In genomic region chr17:57311801-57312200, GRCm38 (mm10) we compare ENCODE assay signal across 16 mouse cellular contexts. TPM values are rescaled to one million over a fixed set of nuclear protein-coding genes. Genes with fewer than 3 reads are reported as not detected.
DNase-seq lines count a peak whose midpoint lies in the region; ATAC-seq and TF ChIP-seq lines count a peak whose summit lies in the region.
"Had no signal": no experiment of that assay in that cellular context is flagged by ENCODE, and none has a peak within 500 bp of the region (broad histone marks: within the 10 kb centered on the region; RNA-seq: fewer than 3 reads in every experiment).

No protein-coding gene starts in this region.

- no peak for TF ChIP-seq CTCF in kidney, postnatal 0 days (IDR thresholded peaks at IDR 0.05; ENCODE audit: low read depth)

- no peak overlapping the region for H3K27ac ChIP-seq in kidney, postnatal 0 days
- H3K27ac ChIP-seq in hindbrain, embryonic 16.5 days (ENCODE audit: low read depth, low read length), result no peak overlapping the region
- H3K27ac ChIP-seq in forebrain, embryonic 16.5 days (ENCODE audit: low read length), result no peak overlapping the region
- H3K27ac ChIP-seq: liver, embryonic 15.5 days had no signal

- H3K36me3 ChIP-seq in kidney, postnatal 0 days (ENCODE audit: insufficient read depth, low read length), result no peaks in the 10 kb centered on the region
- H3K36me3 ChIP-seq in hindbrain, embryonic 16.5 days (ENCODE audit: control insufficient read depth, insufficient read depth, low read length), result no peaks in the 10 kb centered on the region
- H3K36me3 ChIP-seq in forebrain, embryonic 16.5 days (ENCODE audit: control insufficient read depth, insufficient read depth), result no peaks in the 10 kb centered on the region

- ATAC-seq in kidney, postnatal 0 days (replicated peaks; ENCODE audit: low FRiP score, low read depth), result 0 out of 2 replicates have a peak, but pooled peaks have one; percentile 25
- ATAC-seq in CD4-positive, CD25-positive, alpha-beta regulatory T cell, adult 4 months, result peak; percentile 39
- ATAC-seq in megakaryocyte-erythroid progenitor cell, adult 5-6 weeks (replicated peaks; ENCODE audit: low FRiP score, low TSS enrichment, poor library complexity, severe bottlenecking), result peak; percentile 56
- ATAC-seq in hindbrain, embryonic 16.5 days, result no peak
- ATAC-seq in forebrain, embryonic 16.5 days, result no peak

- no peaks in the 10 kb centered on the region for H3K9me3 ChIP-seq in kidney, postnatal 0 days (replicated peaks; ENCODE audit: low read length)
- no peaks in the 10 kb centered on the region for H3K9me3 ChIP-seq in hindbrain, embryonic 16.5 days (ENCODE audit: control insufficient read depth, low read length)
- H3K9me3 ChIP-seq in forebrain, embryonic 16.5 days (ENCODE audit: control insufficient read depth, low read length), result no peaks in the 10 kb centered on the region
- H3K9me3 ChIP-seq: liver, embryonic 15.5 days had no signal

- H3K4me3 ChIP-seq in kidney, postnatal 0 days (replicated peaks; ENCODE audit: low read depth, low read length), result no peak overlapping the region
- H3K4me3 ChIP-seq in hindbrain, embryonic 16.5 days (ENCODE audit: low read length), result no peak overlapping the region
- H3K4me3 ChIP-seq in forebrain, embryonic 16.5 days (replicated peaks; ENCODE audit: low read length), result no peak overlapping the region
- H3K4me3 ChIP-seq: liver, embryonic 15.5 days; myocyte had no signal

- H3K4me2 ChIP-seq in kidney, postnatal 0 days (ENCODE audit: low read length), result no peak overlapping the region
- no peak overlapping the region for H3K4me2 ChIP-seq in hindbrain, embryonic 16.5 days (ENCODE audit: low read length)
- no peak overlapping the region for H3K4me2 ChIP-seq in forebrain, embryonic 16.5 days (ENCODE audit: low read length)
- H3K4me2 ChIP-seq: liver, embryonic 15.5 days; midbrain, embryonic 11.5 days had no signal

- no peaks in the 10 kb centered on the region for H3K27me3 ChIP-seq in kidney, postnatal 0 days (ENCODE audit: insufficient read depth, low read length)
- H3K27me3 ChIP-seq in hindbrain, embryonic 16.5 days (replicated peaks; ENCODE audit: control insufficient read depth, insufficient read depth, low read length), result no peaks in the 10 kb centered on the region
- no peaks in the 10 kb centered on the region for H3K27me3 ChIP-seq in forebrain, embryonic 16.5 days (replicated peaks; ENCODE audit: control insufficient read depth, insufficient read depth, low read length)
- H3K27me3 ChIP-seq: liver, embryonic 15.5 days had no signal

- WGBS in kidney, postnatal 0 days, result 30% methylated on average over 13 of the region's 13 CpGs
- 39% methylated on average over 13 of the region's 13 CpGs for WGBS in hindbrain, embryonic 16.5 days
- 43% methylated on average over 13 of the region's 13 CpGs for WGBS in forebrain, embryonic 16.5 days

- DNase-seq in kidney, postnatal 0 days (ENCODE audit: low spot score), result no peak
- no peak for DNase-seq in kidney, postnatal 4 days
- DNase-seq in WW6 (ENCODE audit: low read depth, low spot score), result peak; percentile 48
- DNase-seq in gastrocnemius, postnatal 10 days, result no peak
- DNase-seq: adrenal gland, adult 2 months; cerebellum, adult 2 months; heart, adult 18-20 months; heart, postnatal 10 days; kidney, postnatal 14 days had no signal

- H3K9ac ChIP-seq in kidney, postnatal 0 days (ENCODE audit: low read depth, low read length), result no peak overlapping the region
- H3K9ac ChIP-seq in hindbrain, embryonic 16.5 days (ENCODE audit: low read depth, low read length), result no peak overlapping the region
- H3K9ac ChIP-seq in forebrain, embryonic 16.5 days (replicated peaks; ENCODE audit: low read depth, low read length), result no peak overlapping the region
- H3K9ac ChIP-seq: liver, embryonic 15.5 days had no signal

- no peaks in the 10 kb centered on the region for H3K4me1 ChIP-seq in kidney, postnatal 0 days (replicated peaks; ENCODE audit: insufficient read depth, low read length)
- no peaks in the 10 kb centered on the region for H3K4me1 ChIP-seq in hindbrain, embryonic 16.5 days (ENCODE audit: control insufficient read depth, insufficient read depth, low read depth, low read length)
- no peaks in the 10 kb centered on the region for H3K4me1 ChIP-seq in forebrain, embryonic 16.5 days (replicated peaks; ENCODE audit: control insufficient read depth, insufficient read depth, low read length)

RNA-seq across cellular contexts. Expression of gene Vav1, which starts 32.9 kb away (rescaled TPM):
- 0.87 and 1.1 TPM in 2 replicates for polyA plus RNA-seq in kidney, postnatal 0 days (2015; fragmentation: Nextera tagmentation; extraction: Ambion mirVana)
- 100 to 1,000 TPM in 1 of 2 experiments, 10 to 100 TPM in 1; 88.9 to 130 TPM for polyA plus RNA-seq in CD4-positive, CD25-positive, alpha-beta regulatory T cell, adult 4 months (2017; shearing (Covaris generic))
- total RNA-seq in megakaryocyte-erythroid progenitor cell, adult 5-6 weeks (2014; fragmentation: Nextera tagmentation), result 39.2 and 44.7 TPM in 2 replicates
- total RNA-seq in megakaryocyte-erythroid progenitor cell, adult 5-6 weeks (2017), result 86.4 and 126 TPM in 2 replicates
- total RNA-seq in gastrocnemius, postnatal 10 days (2021), result 1 to 10 TPM; 1.5 to 2.4 TPM
- polyA plus RNA-seq in hindbrain, embryonic 16.5 days (2015; fragmentation: Nextera tagmentation; extraction: Ambion mirVana), result 1.4 and 1.7 TPM in 2 replicates
- polyA plus RNA-seq in forebrain, embryonic 16.5 days (2015; fragmentation: Nextera tagmentation; extraction: Ambion mirVana), result 1.1 and 1.3 TPM in 2 replicates
- polyA plus RNA-seq: myocyte had no signal

RNA-seq across cellular contexts. Expression of gene Adgre1, which starts 46.7 kb away (rescaled TPM):
- 3.7 and 4.3 TPM in 2 replicates for polyA plus RNA-seq in kidney, postnatal 0 days (2015; fragmentation: Nextera tagmentation; extraction: Ambion mirVana)
- 1 to 10 TPM in 1 of 2 experiments, under 1 TPM in 1; 0.79 to 2.9 TPM for polyA plus RNA-seq in CD4-positive, CD25-positive, alpha-beta regulatory T cell, adult 4 months (2017; shearing (Covaris generic))
- total RNA-seq in megakaryocyte-erythroid progenitor cell, adult 5-6 weeks (2014; fragmentation: Nextera tagmentation), result not detected in 2 replicates
- total RNA-seq in megakaryocyte-erythroid progenitor cell, adult 5-6 weeks (2017), result not detected in 2 replicates
- 1 to 10 TPM; 4.0 to 7.1 TPM for total RNA-seq in gastrocnemius, postnatal 10 days (2021)
- 3.5 and 5.1 TPM in 2 replicates for polyA plus RNA-seq in hindbrain, embryonic 16.5 days (2015; fragmentation: Nextera tagmentation; extraction: Ambion mirVana)
- polyA plus RNA-seq in forebrain, embryonic 16.5 days (2015; fragmentation: Nextera tagmentation; extraction: Ambion mirVana), result 3.0 and 3.6 TPM in 2 replicates

Comparison
In these comparisons a context has a peak if more than half of its experiments do, and no peak if none do; other contexts are left out.
1. ATAC-seq: peak in kidney, postnatal 0 days (single experiment), CD4-positive, CD25-positive, alpha-beta regulatory T cell, adult 4 months (single experiment) and megakaryocyte-erythroid progenitor cell, adult 5-6 weeks (single experiment); none in hindbrain, embryonic 16.5 days (single experiment) and forebrain, embryonic 16.5 days (single experiment).
2. RNA of gene Vav1, which starts 32.9 kb away (polyA plus RNA-seq): 88.9 to 130 TPM in CD4-positive, CD25-positive, alpha-beta regulatory T cell, adult 4 months; 1.4 to 1.7 TPM in hindbrain, embryonic 16.5 days, 0.87 to 1.1 TPM in kidney, postnatal 0 days and 1.1 to 1.3 TPM in forebrain, embryonic 16.5 days; every median in the first group is over 10 times any median in the second.